Mouse (Mus musculus) forebrain, embryonic 13.5 days (tissue): ENCODE data around the gene Olfr1410. TPM values are rescaled to one million over a fixed set of nuclear protein-coding genes. Genes with fewer than 3 reads are reported as not detected.
A peak's percentile ranks its signal among the peaks of the same experiment; 100 is the strongest.

Experiments used
- ATAC-seq: fragments of 200-750 bp; cut with Nextera tagmentation; 2 replicates; pipeline ENCODE4 v1.8.0; 2017
- H3K27ac ChIP-seq: fragments of 300-500 bp; sonication (generic); 2 replicates; pipeline ENCODE4 v1.5.1; 2015; ENCODE audit warnings: inconsistent platforms, mild to moderate bottlenecking, moderate library complexity
- H3K27me3 ChIP-seq: fragments of 300-500 bp; sonication (generic); 2 replicates; pipeline ENCODE4 v1.6.1; 2015; ENCODE audit warnings: mild to moderate bottlenecking, inconsistent platforms
- H3K36me3 ChIP-seq: fragments of 300-500 bp; sonication (generic); 2 replicates; pipeline ENCODE4 v1.6.1; 2015; ENCODE audit warnings: mild to moderate bottlenecking, inconsistent platforms; ENCODE audit not compliant: poor library complexity, severe bottlenecking
- H3K4me1 ChIP-seq: fragments of 300-500 bp; sonication (generic); 2 replicates; pipeline ENCODE4 v1.6.1; 2015; ENCODE audit warnings: inconsistent platforms
- H3K4me2 ChIP-seq: fragments of 300-500 bp; sonication (generic); 2 replicates; pipeline ENCODE4 v1.6.1; 2015; ENCODE audit warnings: inconsistent platforms, mild to moderate bottlenecking, moderate library complexity
- H3K4me3 ChIP-seq: fragments of 300-500 bp; sonication (generic); 2 replicates; pipeline ENCODE4 v1.5.1; 2015; ENCODE audit warnings: mild to moderate bottlenecking, inconsistent platforms
- H3K9ac ChIP-seq: fragments of 300-500 bp; sonication (generic); 2 replicates; pipeline ENCODE4 v1.6.1; 2015; ENCODE audit warnings: mild to moderate bottlenecking, inconsistent platforms
- H3K9me3 ChIP-seq: fragments of 300-500 bp; sonication (generic); replicated peaks from 2 replicates; pipeline ENCODE4 v1.6.1; 2016; ENCODE audit warnings: inconsistent platforms
- WGBS: fragments of 180-500 bp; shearing (Covaris S2); methylation state at CpG from one replicate; pipeline ENCODE4 v1.1.7; 2015; 5-methylcytosine and 5-hydroxymethylcytosine counted together
- polyA plus RNA-seq: library from polyadenylated mRNA; unstranded; fragments of >200 nt; fragmentation: Nextera tagmentation; extraction: Ambion mirVana; gene quantifications from 2 replicates; pipeline ENCODE4 v1.2.1, GENCODE M21; 2015

The Olfr1410 gene
- polyA plus RNA-seq, 1 experiment from 2014 or later: not detected

GRCm38 (mm10) chr1:92643691-92644090 is 38.1 kb downstream of the Olfr1410 start:
- H3K9ac ChIP-seq: no peak overlapping the region
- no peaks in the 10 kb centered on the region for H3K9me3 ChIP-seq
- H3K4me2 ChIP-seq: no peak overlapping the region
- H3K36me3 ChIP-seq: peaks cover 10% of the 10 kb centered on the region; the same call in 1 of the 2 replicates
- 80% methylated on average over 4 of the region's 4 CpGs for WGBS
- ATAC-seq: no peak
- peaks cover 31% of the 10 kb centered on the region for H3K4me1 ChIP-seq
- no peak overlapping the region for H3K4me3 ChIP-seq
- 0 out of 2 replicates have a peak, but pooled peaks cover 6% of the 10 kb centered on the region for H3K27me3 ChIP-seq
- no peak overlapping the region for H3K27ac ChIP-seq

GRCm38 (mm10) chr1:92644916-92645315 is 39.3 kb downstream of the Olfr1410 start:
- no peak overlapping the region for H3K4me3 ChIP-seq
- 0 out of 2 replicates have a peak, but pooled peaks cover 6% of the 10 kb centered on the region for H3K27me3 ChIP-seq
- H3K27ac ChIP-seq: no peak overlapping the region
- ATAC-seq: no peak
- H3K9me3 ChIP-seq: no peaks in the 10 kb centered on the region
- H3K9ac ChIP-seq: no peak overlapping the region
- H3K4me2 ChIP-seq: no peak overlapping the region
- WGBS: 83% methylated on average over 5 of the region's 5 CpGs
- peaks cover 29% of the 10 kb centered on the region for H3K4me1 ChIP-seq
- H3K36me3 ChIP-seq: no peaks in the 10 kb centered on the region

- Histone ChIP-seq H3K9me3 (no peaks in the 10 kb centered on the region), H3K4me3 (no peak overlapping the region), H3K36me3 (no peaks in the 10 kb centered on the region), H3K4me1 (peaks cover 18% of the 10 kb centered on the region), H3K27ac (no peak overlapping the region), H3K4me2 (no peak overlapping the region), H3K9ac (no peak overlapping the region), H3K27me3 (0 out of 2 replicates have a peak, but pooled peaks cover 6% of the 10 kb centered on the region)
- 54% methylated on average over 2 of the region's 2 CpGs for WGBS
- no peak for ATAC-seq
These were observed 40.5 kb downstream of the Olfr1410 start for GRCm38 (mm10) chr1:92646111-92646510.

- no peak overlapping the region for H3K4me3 ChIP-seq
- H3K36me3 ChIP-seq: no peaks in the 10 kb centered on the region
- H3K27me3 ChIP-seq: 0 out of 2 replicates have a peak, but pooled peaks cover 6% of the 10 kb centered on the region
- no peak overlapping the region for H3K27ac ChIP-seq
- 81% methylated on average over 7 of the region's 7 CpGs for WGBS
- peaks cover 21% of the 10 kb centered on the region for H3K4me1 ChIP-seq
- no peak overlapping the region for H3K4me2 ChIP-seq
- H3K9me3 ChIP-seq: no peaks in the 10 kb centered on the region
- ATAC-seq: no peak
- H3K9ac ChIP-seq: no peak overlapping the region
These were observed 41.0 kb downstream of the Olfr1410 start for GRCm38 (mm10) chr1:92646601-92647000.

GRCm38 (mm10) chr1:92647026-92647425 is 41.4 kb downstream of the Olfr1410 start:
- H3K27me3 ChIP-seq: 0 out of 2 replicates have a peak, but pooled peaks cover 6% of the 10 kb centered on the region
- no peak overlapping the region for H3K9ac ChIP-seq
- 70% methylated on average over 4 of the region's 4 CpGs for WGBS
- H3K4me1 ChIP-seq: peaks cover 22% of the 10 kb centered on the region
- H3K4me2 ChIP-seq: no peak overlapping the region
- no peak overlapping the region for H3K4me3 ChIP-seq
- ATAC-seq: no peak
- H3K36me3 ChIP-seq: no peaks in the 10 kb centered on the region
- H3K27ac ChIP-seq: no peak overlapping the region
- H3K9me3 ChIP-seq: no peaks in the 10 kb centered on the region

GRCm38 (mm10) chr1:92647752-92648151 is 42.2 kb downstream of the Olfr1410 start:
- H3K4me3 ChIP-seq: no peak overlapping the region
- WGBS: 10% methylated on average over 8 of the region's 8 CpGs
- no peak overlapping the region for H3K27ac ChIP-seq
- no peak overlapping the region for H3K4me2 ChIP-seq
- ATAC-seq: peak; percentile 62
- H3K27me3 ChIP-seq: 0 out of 2 replicates have a peak, but pooled peaks cover 6% of the 10 kb centered on the region
- no peaks in the 10 kb centered on the region for H3K9me3 ChIP-seq
- H3K9ac ChIP-seq: no peak overlapping the region
- H3K4me1 ChIP-seq: peaks cover 15% of the 10 kb centered on the region; the same call in 1 of the 2 replicates
- H3K36me3 ChIP-seq: no peaks in the 10 kb centered on the region

- ATAC-seq: no peak; the same call in none of the 2 replicates
- H3K36me3 ChIP-seq: no peaks in the 10 kb centered on the region
- H3K9ac ChIP-seq: no peak overlapping the region
- no peak overlapping the region for H3K4me2 ChIP-seq
- WGBS: 53% methylated on average over 10 of the region's 10 CpGs
- H3K27me3 ChIP-seq: 0 out of 2 replicates have a peak, but pooled peaks cover 6% of the 10 kb centered on the region
- no peak overlapping the region for H3K27ac ChIP-seq
- H3K4me3 ChIP-seq: no peak overlapping the region
- 0 out of 2 replicates have a peak, but pooled peaks cover 15% of the 10 kb centered on the region for H3K4me1 ChIP-seq
- H3K9me3 ChIP-seq: no peaks in the 10 kb centered on the region
These were observed 42.6 kb downstream of the Olfr1410 start for GRCm38 (mm10) chr1:92648197-92648596.

GRCm38 (mm10) chr1:92648673-92649072 is 43.1 kb downstream of the Olfr1410 start, which contains the start of gene Otos:
Otos (minus strand) TSS chr1:92648841.
- Histone ChIP-seq H3K4me3 (no peak within 1 kb of the TSS), H3K27me3 (0 out of 2 replicates have a peak, but pooled peaks cover 6% of the 10 kb centered on the region), H3K36me3 (no peaks in the 10 kb centered on the region), H3K4me2 (no peak within 1 kb of the TSS), H3K9ac (no peak within 1 kb of the TSS), H3K27ac (no peak within 1 kb of the TSS), H3K4me1 (0 out of 2 replicates have a peak, but pooled peaks cover 15% of the 10 kb centered on the region), H3K9me3 (no peaks in the 10 kb centered on the region)
- WGBS: 28% methylated on average over 8 of the region's 8 CpGs
- peak; percentile 71 for ATAC-seq

GRCm38 (mm10) chr1:92651467-92651866 is 45.9 kb downstream of the Olfr1410 start:
- H3K9me3 ChIP-seq: no peaks in the 10 kb centered on the region
- H3K4me3 ChIP-seq: no peak overlapping the region
- 0 out of 2 replicates have a peak, but pooled peaks cover 3% of the 10 kb centered on the region for H3K27me3 ChIP-seq
- 0 out of 2 replicates have a peak, but pooled peaks cover 15% of the 10 kb centered on the region for H3K4me1 ChIP-seq
- no peak overlapping the region for H3K27ac ChIP-seq
- 40% methylated on average over 3 of the region's 3 CpGs for WGBS
- H3K4me2 ChIP-seq: no peak overlapping the region
- no peaks in the 10 kb centered on the region for H3K36me3 ChIP-seq
- ATAC-seq: no peak
- 0 out of 2 replicates have a peak overlapping the region, but pooled peaks have one; percentile 21 for H3K9ac ChIP-seq

GRCm38 (mm10) chr1:92653179-92653578 is 47.6 kb downstream of the Olfr1410 start:
- no peak overlapping the region for H3K4me3 ChIP-seq
- ATAC-seq: no peak
- no peak overlapping the region for H3K4me2 ChIP-seq
- 0 out of 2 replicates have a peak, but pooled peaks cover 12% of the 10 kb centered on the region for H3K4me1 ChIP-seq
- H3K36me3 ChIP-seq: no peaks in the 10 kb centered on the region
- no peaks in the 10 kb centered on the region for H3K27me3 ChIP-seq
- no peak overlapping the region for H3K27ac ChIP-seq
- no peaks in the 10 kb centered on the region for H3K9me3 ChIP-seq
- 89% methylated on average over 3 of the region's 3 CpGs for WGBS
- no peak overlapping the region for H3K9ac ChIP-seq

- no peak overlapping the region for H3K9ac ChIP-seq
- H3K4me3 ChIP-seq: no peak overlapping the region
- H3K36me3 ChIP-seq: no peaks in the 10 kb centered on the region
- H3K9me3 ChIP-seq: no peaks in the 10 kb centered on the region
- H3K4me2 ChIP-seq: no peak overlapping the region
- no peaks in the 10 kb centered on the region for H3K27me3 ChIP-seq
- WGBS: 69% methylated on average over 2 of the region's 2 CpGs
- 0 out of 2 replicates have a peak, but pooled peaks cover 7% of the 10 kb centered on the region for H3K4me1 ChIP-seq
- ATAC-seq: no peak
- no peak overlapping the region for H3K27ac ChIP-seq
These were observed 49.1 kb downstream of the Olfr1410 start for GRCm38 (mm10) chr1:92654676-92655075.

- no peaks in the 10 kb centered on the region for H3K27me3 ChIP-seq
- no peak overlapping the region for H3K4me2 ChIP-seq
- H3K4me1 ChIP-seq: no peaks in the 10 kb centered on the region
- ATAC-seq: no peak
- H3K4me3 ChIP-seq: no peak overlapping the region
- H3K27ac ChIP-seq: no peak overlapping the region
- no peaks in the 10 kb centered on the region for H3K36me3 ChIP-seq
- 85% methylated on average over 11 of the region's 11 CpGs for WGBS
- H3K9ac ChIP-seq: no peak overlapping the region
- H3K9me3 ChIP-seq: no peaks in the 10 kb centered on the region
These were observed 51.6 kb downstream of the Olfr1410 start for GRCm38 (mm10) chr1:92657025-92657820.
